Mouse (Mus musculus) spleen, adult 2 months (tissue): ENCODE data around the gene Cog4.

Source experiments
- CTCF ChIP-seq: fragments of 200-500 bp; IDR thresholded peaks from 2 replicates; pipeline ENCODE4 v1.5.1; 2011; ENCODE audit warnings: mild to moderate bottlenecking, inconsistent platforms; ENCODE audit not compliant: insufficient read depth, insufficient read length, insufficient replicate concordance; ENCODE audit errors: extremely low read depth
- POLR2A ChIP-seq: fragments of 200-500 bp; IDR thresholded peaks from 2 replicates; pipeline ENCODE4 v1.6.1; 2011; ENCODE audit warnings: low read depth, low read length, inconsistent platforms

DNA sequence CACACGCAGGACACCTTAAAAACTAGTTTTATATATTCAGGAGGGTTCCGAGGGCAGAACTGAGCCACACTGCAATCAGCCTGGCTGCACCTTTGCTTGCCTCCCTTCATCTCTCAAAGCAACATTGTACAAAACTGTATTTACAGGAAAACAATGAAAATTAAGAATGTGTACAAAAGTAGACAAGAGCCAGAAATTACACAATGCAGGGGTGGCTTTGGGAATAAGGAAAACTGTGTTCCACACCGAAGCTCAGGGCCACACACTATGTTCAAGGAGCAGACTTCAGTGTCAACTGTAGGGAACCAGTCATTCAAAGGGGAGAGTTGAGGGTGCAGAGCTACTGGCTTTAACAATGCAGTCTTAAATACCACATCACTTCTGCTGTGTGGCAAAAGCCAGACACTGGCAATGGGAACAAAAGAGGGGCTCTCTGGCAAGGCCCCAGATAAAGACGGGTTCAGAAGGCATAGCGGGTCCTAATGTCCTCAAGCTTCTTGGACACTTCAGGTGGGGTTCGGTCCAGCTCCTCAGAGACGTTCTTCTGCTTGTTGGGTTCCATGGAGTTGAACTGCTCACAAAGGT is 35.8 kb upstream of the Cog4 start:
- TF ChIP-seq CTCF: no peak
- no peak for TF ChIP-seq POLR2A
